Mouse (Mus musculus): Measurements from ENCODE around the gene Vmn2r19. TPM values are rescaled to one million over a fixed set of nuclear protein-coding genes. Genes with fewer than 3 reads are reported as not detected.

Vmn2r19 gene
- not detected for polyA plus RNA-seq (2014; fragmentation: Illumina TruSeq; extraction: RNeasy Lipid Tissue Mini Kit (QIAGEN cat#74804); ENCODE audit: low read depth, low replicate concordance)

DNA sequence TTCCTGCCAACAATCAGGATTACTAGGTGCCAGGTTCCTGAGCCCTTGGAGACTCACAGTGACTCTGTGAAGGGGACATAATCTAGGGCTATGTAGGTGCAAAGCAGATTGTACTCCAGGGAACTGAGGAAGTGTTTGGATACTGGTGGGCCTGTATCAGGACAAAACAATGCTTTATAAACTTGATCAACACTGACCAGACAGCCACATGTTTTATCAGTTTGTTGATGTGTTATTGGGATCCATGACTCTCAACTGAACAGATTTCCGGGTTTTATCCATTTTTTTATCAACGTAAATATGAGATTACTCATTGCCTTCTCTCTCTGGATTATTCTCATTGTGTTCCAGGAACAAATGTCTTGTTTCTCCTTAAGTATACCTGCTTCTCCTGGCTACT lies at the start of gene Vmn2r19:
Vmn2r19 (plus strand) TSS at position 301 of the 400 bp plus-strand sequence.

GRCm38 (mm10) chr6:123261555-123262161 lies 46.5 kb upstream of the Vmn2r19 start, which contains the start of gene Clec4d:
Gene Clec4d (plus strand): TSS chr6:123262111.

DNA sequence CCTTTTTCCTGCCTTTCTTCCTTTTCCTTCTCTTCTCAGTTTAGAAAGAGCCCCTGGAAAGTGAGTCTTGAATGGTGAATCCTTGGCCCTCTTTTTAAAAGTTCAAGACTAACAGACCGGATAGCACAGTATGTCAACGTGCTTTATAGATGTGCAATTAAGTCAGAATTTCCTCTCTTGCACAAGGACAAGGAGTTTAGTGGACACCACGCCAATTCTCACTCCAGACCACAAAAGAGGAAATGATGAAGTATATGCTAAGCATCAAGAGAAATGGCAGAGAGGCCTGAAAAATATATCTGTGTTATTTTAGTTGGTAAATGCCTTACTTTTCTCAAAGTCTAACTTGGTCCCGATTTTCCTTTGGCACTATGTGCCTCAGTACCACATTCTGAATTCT lies 18.4 kb upstream of the Vmn2r19 start, which contains the start of gene Clec4e:
Clec4e (minus strand) TSS at position 118 of the 400 bp plus-strand sequence.

Other genes starting within 250 kb of the Vmn2r19 start
- 9.5 TPM for gene Clec4a2, start 201.9 kb upstream of the Vmn2r19 start, polyA plus RNA-seq (2014; fragmentation: Illumina TruSeq; extraction: RNeasy Lipid Tissue Mini Kit (QIAGEN cat#74804); ENCODE audit: low read depth, low replicate concordance)
- not detected for gene Clec4b2, start 135.4 kb upstream of the Vmn2r19 start, polyA plus RNA-seq (2014; fragmentation: Illumina TruSeq; extraction: RNeasy Lipid Tissue Mini Kit (QIAGEN cat#74804); ENCODE audit: low read depth, low replicate concordance)
- 2.5 TPM for gene Clec4n, start 78.5 kb upstream of the Vmn2r19 start, polyA plus RNA-seq (2014; fragmentation: Illumina TruSeq; extraction: RNeasy Lipid Tissue Mini Kit (QIAGEN cat#74804); ENCODE audit: low read depth, low replicate concordance)
- gene Clec4d, start 46.2 kb upstream of the Vmn2r19 start, polyA plus RNA-seq (2014; fragmentation: Illumina TruSeq; extraction: RNeasy Lipid Tissue Mini Kit (QIAGEN cat#74804); ENCODE audit: low read depth, low replicate concordance) = 1.1 TPM
- gene Clec4e, start 18.5 kb upstream of the Vmn2r19 start, polyA plus RNA-seq (2014; fragmentation: Illumina TruSeq; extraction: RNeasy Lipid Tissue Mini Kit (QIAGEN cat#74804); ENCODE audit: low read depth, low replicate concordance) = 0.16 TPM
- not detected for gene Vmn2r20, start 109.8 kb downstream of the Vmn2r19 start, polyA plus RNA-seq (2014; fragmentation: Illumina TruSeq; extraction: RNeasy Lipid Tissue Mini Kit (QIAGEN cat#74804); ENCODE audit: low read depth, low replicate concordance)
- not detected for gene Vmn2r21, start 225.1 kb downstream of the Vmn2r19 start, polyA plus RNA-seq (2014; fragmentation: Illumina TruSeq; extraction: RNeasy Lipid Tissue Mini Kit (QIAGEN cat#74804); ENCODE audit: low read depth, low replicate concordance)

Measured in adipose tissue, adult 10 weeks (tissue).